Mouse (Mus musculus) hindbrain, embryonic 15.5 days (tissue): ENCODE measurements around the gene Gm43191. TPM values are rescaled to one million over a fixed set of nuclear protein-coding genes. Genes with fewer than 3 reads are reported as not detected.
"Not testable (repeated sequence)": the region's sequence is repeated elsewhere in the genome, so short reads cannot be mapped to it uniquely, and the experiment has no call there.

Experiments used
- ATAC-seq: fragments of 200-750 bp; cut with Nextera tagmentation; 2 replicates; pipeline ENCODE4 v1.8.0; 2017; ENCODE audit warnings: low read depth, moderate number of reproducible peaks, moderate TSS enrichment; ENCODE audit not compliant: low FRiP score
- H3K27ac ChIP-seq: fragments of 300-500 bp; sonication (generic); replicated peaks from 2 replicates; pipeline ENCODE4 v1.5.1; 2015; ENCODE audit warnings: mild to moderate bottlenecking, inconsistent platforms
- H3K27me3 ChIP-seq: fragments of 300-500 bp; sonication (generic); 2 replicates; pipeline ENCODE4 v1.6.1; 2015; ENCODE audit warnings: control low read depth, inconsistent platforms
- H3K36me3 ChIP-seq: fragments of 300-500 bp; sonication (generic); 2 replicates; pipeline ENCODE4 v1.6.1; 2015; ENCODE audit warnings: control low read depth, inconsistent platforms
- H3K4me1 ChIP-seq: fragments of 300-500 bp; sonication (generic); replicated peaks from 2 replicates; pipeline ENCODE4 v1.6.1; 2015; ENCODE audit warnings: control low read depth, inconsistent platforms
- H3K4me2 ChIP-seq: fragments of 300-500 bp; sonication (generic); 2 replicates; pipeline ENCODE4 v1.6.1; 2015; ENCODE audit warnings: moderate library complexity, mild to moderate bottlenecking, inconsistent platforms
- H3K4me3 ChIP-seq: fragments of 300-500 bp; sonication (generic); 2 replicates; pipeline ENCODE4 v1.5.1; 2015; ENCODE audit warnings: mild to moderate bottlenecking, inconsistent platforms
- H3K9ac ChIP-seq: fragments of 300-500 bp; sonication (generic); 2 replicates; pipeline ENCODE4 v1.6.1; 2015; ENCODE audit warnings: inconsistent platforms
- H3K9me3 ChIP-seq: fragments of 300-500 bp; sonication (generic); 2 replicates; pipeline ENCODE4 v1.6.1; 2016; ENCODE audit warnings: control low read depth, inconsistent platforms
- WGBS: fragments of 180-500 bp; shearing (Covaris S2); methylation state at CpG from one replicate; pipeline ENCODE4 v1.1.7; 2015; 5-methylcytosine and 5-hydroxymethylcytosine counted together
- polyA plus RNA-seq: library from polyadenylated mRNA; unstranded; fragments of >200 nt; fragmentation: Nextera tagmentation; extraction: Ambion mirVana; gene quantifications from 2 replicates; pipeline ENCODE4 v1.2.1, GENCODE M21; 2015

Gene Gm43191
- polyA plus RNA-seq, 1 experiment from 2014 or later: not detected

DNA sequence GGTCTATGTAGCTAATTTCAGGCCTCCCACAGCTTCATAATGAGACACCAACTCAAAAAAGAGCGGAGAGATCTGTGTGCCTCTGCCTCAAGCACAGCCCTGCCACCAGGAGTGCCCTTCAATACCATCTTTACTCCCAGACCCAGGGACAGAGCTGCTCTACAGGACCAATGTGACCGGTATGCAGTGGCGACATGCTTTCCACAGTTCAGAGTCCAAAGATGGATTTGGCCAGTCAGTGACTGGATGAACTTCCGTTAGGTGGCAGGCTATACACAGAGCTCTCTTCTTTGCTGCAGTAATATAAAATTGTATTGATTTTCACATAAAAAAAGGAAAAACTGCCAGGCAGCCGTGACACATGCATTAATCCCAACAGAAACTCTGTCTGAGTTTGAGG lies 22.8 kb upstream of the Gm43191 start:
- no peak overlapping the region for H3K4me3 ChIP-seq
- H3K4me2 ChIP-seq: no peak overlapping the region
- no peak overlapping the region for H3K9ac ChIP-seq
- H3K9me3 ChIP-seq: no peaks in the 10 kb centered on the region
- no peak overlapping the region for H3K27ac ChIP-seq
- H3K36me3 ChIP-seq: 0 out of 2 replicates have a peak, but pooled peaks cover 6% of the 10 kb centered on the region
- H3K27me3 ChIP-seq: no peaks in the 10 kb centered on the region
- WGBS: 92% methylated on average over 5 of the region's 5 CpGs
- ATAC-seq: no peak
- no peaks in the 10 kb centered on the region for H3K4me1 ChIP-seq

DNA sequence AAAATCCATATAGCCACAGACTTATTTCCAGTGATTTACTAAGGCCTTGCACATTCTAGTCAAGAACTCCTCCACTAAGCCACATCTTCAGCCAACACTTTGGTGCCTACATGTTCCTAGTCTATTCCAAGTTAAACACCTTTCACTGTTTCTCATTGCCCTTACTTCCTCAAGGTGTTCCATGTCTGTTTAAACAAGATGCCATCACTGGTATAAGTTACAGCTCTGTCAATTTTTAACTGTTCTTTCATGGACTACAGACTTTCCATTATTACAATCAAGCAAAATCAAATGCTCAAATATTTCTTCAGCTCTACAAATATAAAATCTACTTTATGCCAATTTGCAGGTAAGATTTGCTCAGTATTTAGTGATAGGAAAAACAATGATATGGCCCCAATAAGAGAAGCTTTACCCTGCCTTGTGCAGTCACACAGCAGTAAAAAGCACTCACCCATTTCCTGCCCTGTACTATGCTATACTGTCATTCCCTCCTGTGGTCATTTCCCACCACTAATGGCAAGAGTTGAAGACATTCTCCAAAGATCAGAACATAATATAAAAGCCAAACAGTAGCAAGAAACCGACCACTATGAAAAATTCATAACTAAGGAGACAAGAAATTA lies 21.7 kb upstream of the Gm43191 start:
- no peak overlapping the region for H3K9ac ChIP-seq
- no peak overlapping the region for H3K4me2 ChIP-seq
- H3K4me3 ChIP-seq: no peak overlapping the region
- H3K9me3 ChIP-seq: no peaks in the 10 kb centered on the region
- H3K4me1 ChIP-seq: no peaks in the 10 kb centered on the region
- H3K27me3 ChIP-seq: no peaks in the 10 kb centered on the region
- ATAC-seq: no peak
- H3K27ac ChIP-seq: no peak overlapping the region
- H3K36me3 ChIP-seq: 0 out of 2 replicates have a peak, but pooled peaks cover 6% of the 10 kb centered on the region
- 88% methylated on average over 1 of the region's 1 CpGs for WGBS

DNA sequence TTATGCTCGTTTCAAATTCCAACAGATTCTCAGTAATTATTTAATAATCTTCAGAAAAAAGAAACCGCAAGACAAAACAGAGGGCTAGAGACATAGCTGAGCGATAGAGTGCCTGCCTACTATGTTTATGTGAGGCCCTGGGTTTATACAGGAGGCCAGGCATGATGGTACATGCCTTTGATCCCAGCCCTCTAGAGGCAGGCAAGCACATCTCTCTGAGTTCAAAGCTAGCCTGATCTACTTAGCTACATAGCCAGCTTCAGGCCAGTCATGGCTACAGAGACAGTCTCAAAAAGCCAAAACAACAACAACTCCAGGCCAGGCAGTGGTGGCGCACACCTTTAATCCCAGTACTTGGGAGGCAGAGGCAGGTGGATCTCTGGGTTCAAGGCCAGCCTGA lies 20.5 kb upstream of the Gm43191 start:
- 97% methylated on average over 4 of the region's 4 CpGs for WGBS
- no peaks in the 10 kb centered on the region for H3K4me1 ChIP-seq
- no peak for ATAC-seq
- H3K9me3 ChIP-seq: no peaks in the 10 kb centered on the region
- 0 out of 2 replicates have a peak, but pooled peaks cover 1% of the 10 kb centered on the region for H3K36me3 ChIP-seq
- no peak overlapping the region for H3K4me3 ChIP-seq
- no peak overlapping the region for H3K9ac ChIP-seq
- no peak overlapping the region for H3K27ac ChIP-seq
- no peak overlapping the region for H3K4me2 ChIP-seq
- no peaks in the 10 kb centered on the region for H3K27me3 ChIP-seq

DNA sequence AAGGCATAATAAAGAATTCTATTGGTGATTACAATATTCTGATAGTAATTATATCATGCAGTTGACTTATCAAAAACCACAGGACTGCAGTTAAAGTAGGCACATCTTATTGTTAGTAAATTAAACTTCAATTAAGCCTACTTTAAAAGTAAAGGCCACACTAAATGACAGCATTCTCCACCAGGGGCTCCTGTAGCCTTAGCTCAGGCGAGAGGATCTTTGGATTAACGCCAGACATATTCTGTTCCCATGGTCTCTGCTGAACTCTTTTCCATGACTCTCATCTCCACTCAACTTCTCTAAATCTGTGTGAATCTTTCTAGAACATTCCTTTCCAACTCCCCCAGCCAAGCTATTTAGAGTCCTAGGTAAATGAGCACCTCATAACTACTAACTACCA lies 17.7 kb upstream of the Gm43191 start:
- WGBS: 63% methylated on average over 2 of the region's 2 CpGs
- Histone ChIP-seq H3K4me2 (no peak overlapping the region), H3K27ac (no peak overlapping the region), H3K36me3 (no peaks in the 10 kb centered on the region), H3K9me3 (no peaks in the 10 kb centered on the region), H3K4me3 (no peak overlapping the region), H3K9ac (no peak overlapping the region), H3K27me3 (no peaks in the 10 kb centered on the region), H3K4me1 (no peaks in the 10 kb centered on the region)
- no peak for ATAC-seq

DNA sequence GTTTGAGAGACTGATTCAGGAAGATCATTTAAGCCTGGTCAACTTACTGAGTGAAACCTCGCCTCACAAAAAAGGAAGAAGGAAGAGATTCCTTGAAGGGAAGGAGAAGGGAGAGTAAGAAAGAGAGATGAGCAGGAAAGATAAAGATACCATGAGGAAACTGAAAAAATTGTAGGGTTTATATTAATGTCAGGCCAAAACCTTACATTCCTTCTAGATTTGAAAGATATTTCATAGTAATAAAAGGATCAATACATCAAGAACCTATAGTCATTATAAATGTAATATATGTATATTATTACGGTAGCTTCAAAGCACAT lies 14.6 kb upstream of the Gm43191 start:
- 87% methylated on average over 2 of the region's 2 CpGs for WGBS
- no peak for ATAC-seq

DNA sequence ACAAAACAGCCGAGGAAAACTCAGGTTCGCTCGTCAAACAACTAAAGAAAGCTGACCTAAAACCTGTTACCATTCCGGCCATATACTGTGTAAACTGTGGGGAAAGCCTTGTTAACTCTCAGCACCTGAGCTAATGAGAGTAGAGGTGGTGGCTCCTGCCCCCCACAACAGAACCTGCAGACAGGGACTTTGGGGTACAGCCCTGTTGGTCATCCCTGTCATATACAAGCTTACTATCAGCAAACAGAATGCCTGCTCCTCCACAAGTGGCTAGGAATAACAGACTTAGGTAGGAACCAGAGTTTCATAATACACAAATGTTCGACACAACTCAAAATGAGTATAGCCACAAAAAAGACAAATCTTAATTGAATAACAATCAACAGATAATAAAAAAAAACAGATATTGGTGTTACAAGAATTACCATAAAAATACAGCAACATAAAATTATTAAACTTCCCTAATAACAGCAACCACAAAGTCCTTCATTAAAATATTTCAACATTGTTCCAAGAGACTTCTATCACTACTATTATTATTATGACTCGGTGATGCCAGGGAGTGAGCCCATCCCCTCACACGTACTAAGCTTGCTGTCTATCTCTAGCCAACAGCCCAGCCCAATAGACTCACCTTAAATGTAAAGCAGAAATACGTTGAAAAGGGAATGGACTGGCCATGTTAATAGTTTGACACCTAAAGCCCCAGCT lies 14.1 kb upstream of the Gm43191 start:
- Histone ChIP-seq H3K9me3 (no peaks in the 10 kb centered on the region), H3K36me3 (no peaks in the 10 kb centered on the region), H3K27ac (no peak overlapping the region), H3K4me3 (no peak overlapping the region), H3K4me2 (no peak overlapping the region), H3K9ac (no peak overlapping the region), H3K27me3 (no peaks in the 10 kb centered on the region), H3K4me1 (no peaks in the 10 kb centered on the region)
- no peak for ATAC-seq
- WGBS: 93% methylated on average over 8 of the region's 8 CpGs

More for the DNA sequence above, 14.6 kb upstream of the Gm43191 start:
- no peaks in the 10 kb centered on the region for H3K9me3 ChIP-seq
- no peak overlapping the region for H3K4me2 ChIP-seq
- H3K27me3 ChIP-seq: no peaks in the 10 kb centered on the region
- H3K4me3 ChIP-seq: no peak overlapping the region
- H3K27ac ChIP-seq: no peak overlapping the region
- H3K36me3 ChIP-seq: no peaks in the 10 kb centered on the region
- H3K9ac ChIP-seq: no peak overlapping the region
- H3K4me1 ChIP-seq: no peaks in the 10 kb centered on the region

DNA sequence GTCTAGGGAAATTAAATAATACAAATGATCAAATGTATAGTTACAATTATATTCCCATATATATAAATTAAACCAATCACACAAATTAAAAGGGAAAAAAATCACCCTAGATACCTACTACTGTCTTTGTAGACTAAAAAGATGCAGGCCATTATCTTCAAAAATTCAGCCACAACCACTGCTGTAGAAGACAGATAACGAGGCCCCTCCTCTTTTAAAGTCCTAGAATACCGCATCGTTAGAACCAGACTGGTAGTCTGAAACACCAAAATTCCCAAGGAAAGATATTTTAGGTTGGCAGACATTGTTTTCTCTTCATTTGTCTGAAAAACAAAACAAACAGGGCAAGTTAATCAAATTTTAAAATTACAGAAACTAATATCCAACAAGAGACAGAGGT lies 13.3 kb upstream of the Gm43191 start:
- H3K4me2 ChIP-seq: no peak overlapping the region
- no peak overlapping the region for H3K27ac ChIP-seq
- no peaks in the 10 kb centered on the region for H3K27me3 ChIP-seq
- H3K9me3 ChIP-seq: no peaks in the 10 kb centered on the region
- ATAC-seq: no peak
- H3K36me3 ChIP-seq: no peaks in the 10 kb centered on the region
- no peaks in the 10 kb centered on the region for H3K4me1 ChIP-seq
- H3K4me3 ChIP-seq: no peak overlapping the region
- no peak overlapping the region for H3K9ac ChIP-seq
- WGBS: 95% methylated on average over 3 of the region's 3 CpGs

DNA sequence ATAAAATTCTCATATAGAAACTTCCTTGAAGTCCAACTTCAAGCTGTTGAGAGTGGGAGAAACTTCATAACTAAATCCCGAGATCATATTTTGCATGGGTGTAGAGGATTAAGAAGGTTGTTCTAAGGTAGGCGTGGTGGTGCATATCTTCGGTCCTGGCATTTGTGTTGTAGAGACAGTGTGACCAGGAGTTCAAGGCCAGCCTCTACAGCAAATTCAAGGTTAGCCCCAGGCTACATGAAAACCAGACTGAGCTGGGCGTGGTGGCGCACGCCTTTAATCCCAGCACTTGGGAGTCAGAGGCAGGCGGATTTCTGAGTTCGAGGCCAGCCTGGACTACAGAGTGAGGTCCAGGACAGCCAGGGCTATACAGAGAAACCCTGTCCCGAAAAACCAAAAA lies 16.8 kb downstream of the Gm43191 start:
- not testable (repeated sequence) for ATAC-seq

DNA sequence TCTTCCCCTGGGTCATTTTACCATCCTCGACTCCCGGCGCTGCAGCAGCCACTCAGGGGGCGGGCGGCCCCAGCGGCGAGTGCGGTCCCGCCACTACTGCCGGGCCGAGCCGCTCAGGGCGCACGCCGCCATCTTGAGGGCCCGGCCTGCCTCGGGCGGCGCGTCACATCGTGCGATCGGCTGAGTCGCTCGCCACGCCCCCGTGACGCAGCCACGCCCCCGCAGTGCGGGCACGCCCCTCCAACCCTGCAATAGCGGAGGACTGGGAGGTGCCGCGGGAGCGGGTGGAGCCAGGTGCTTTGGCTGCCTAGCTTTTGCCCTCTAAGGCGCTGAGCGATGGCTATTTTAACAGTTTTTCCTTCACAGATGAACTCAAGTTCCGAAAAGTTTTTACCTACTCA lies 18.6 kb downstream of the Gm43191 start, which contains the start of gene Mfsd14a:
Gene Mfsd14a (minus strand): TSS at position 215 of the 401 bp plus-strand sequence.
- H3K36me3 ChIP-seq: no peaks in the 10 kb centered on the region
- peak within 1 kb of the TSS; percentile 95 for H3K9ac ChIP-seq
- peak within 1 kb of the TSS; percentile 95 for H3K27ac ChIP-seq
- H3K27me3 ChIP-seq: no peaks in the 10 kb centered on the region
- WGBS: under 1% methylated on average over 39 of the region's 39 CpGs
- peak within 1 kb of the TSS; percentile 60 for H3K4me2 ChIP-seq
- H3K4me3 ChIP-seq: peak within 1 kb of the TSS; percentile 92
- H3K9me3 ChIP-seq: no peaks in the 10 kb centered on the region
- peaks cover 37% of the 10 kb centered on the region for H3K4me1 ChIP-seq
- ATAC-seq: peak; percentile 99

More for the DNA sequence above, 16.8 kb downstream of the Gm43191 start:
- not testable (repeated sequence) for H3K36me3 ChIP-seq, H3K4me3 ChIP-seq, H3K9ac ChIP-seq, H3K9me3 ChIP-seq, H3K4me2 ChIP-seq, H3K27ac ChIP-seq, H3K27me3 ChIP-seq
- H3K4me1 ChIP-seq: peaks cover 24% of the 10 kb centered on the region
- 96% methylated on average over 9 of the region's 9 CpGs for WGBS

DNA sequence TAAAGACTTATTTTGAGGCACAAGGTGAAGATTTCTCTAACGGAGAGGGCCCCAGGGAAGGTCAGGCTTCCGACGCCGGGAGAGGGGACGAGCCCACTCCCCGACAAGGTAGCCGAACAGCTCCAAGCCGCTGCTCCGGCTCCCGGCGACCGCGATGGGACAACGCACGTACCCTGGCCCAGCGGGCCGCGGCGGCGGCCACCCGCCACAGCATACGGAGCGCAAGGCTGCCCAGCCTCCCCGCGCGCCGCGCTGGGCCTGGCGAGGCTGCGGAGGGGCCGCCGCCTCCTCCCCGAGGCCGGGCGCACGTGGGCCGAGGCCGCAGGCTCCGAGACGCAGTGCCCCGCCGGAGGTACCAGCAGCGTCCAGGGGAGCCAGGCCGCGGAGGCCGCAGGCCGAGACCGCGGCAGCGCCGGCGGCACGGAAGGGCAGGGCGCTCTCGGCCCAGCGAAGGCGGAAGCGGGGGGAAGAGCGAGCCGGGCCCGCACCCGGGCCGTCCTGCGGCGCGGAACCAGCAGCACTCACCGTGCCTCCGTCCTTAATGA lies 19.1 kb downstream of the Gm43191 start:
- Histone ChIP-seq H3K27me3 (no peaks in the 10 kb centered on the region), H3K9me3 (no peaks in the 10 kb centered on the region), H3K9ac (peak overlapping the region; percentile 95), H3K4me2 (peak overlapping the region; percentile 60), H3K36me3 (no peaks in the 10 kb centered on the region), H3K4me1 (peaks cover 39% of the 10 kb centered on the region), H3K4me3 (peak overlapping the region; percentile 92), H3K27ac (peak overlapping the region; percentile 95)
- peak; percentile 94 for ATAC-seq
- under 1% methylated on average over 64 of the region's 68 CpGs for WGBS

DNA sequence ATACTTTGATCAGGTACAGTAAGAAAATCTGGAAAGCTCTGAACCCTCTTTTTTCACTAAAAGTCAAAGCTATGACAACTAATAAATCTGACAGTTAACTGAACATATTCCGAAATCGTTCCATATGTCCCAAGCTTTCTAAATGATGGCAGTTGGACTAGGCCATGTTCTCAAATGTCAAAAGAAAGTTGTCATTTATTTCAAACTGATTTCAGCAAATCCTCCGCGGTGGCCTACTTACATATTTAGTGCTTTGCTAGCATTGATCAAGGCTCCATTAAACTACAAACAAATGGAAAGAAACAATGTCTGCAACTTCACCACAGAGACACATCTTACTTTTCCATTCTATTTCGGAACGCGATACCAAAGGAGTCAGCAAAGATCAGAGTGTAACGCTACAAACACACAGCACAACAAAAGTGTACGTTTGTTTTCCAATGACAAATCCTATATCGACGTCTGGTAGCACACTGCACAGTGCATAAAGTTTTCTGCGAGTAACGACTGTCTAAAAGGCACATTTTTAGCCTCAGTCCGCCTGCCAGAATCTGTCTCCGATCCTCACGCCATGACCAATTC lies 19.7 kb downstream of the Gm43191 start:
- no peaks in the 10 kb centered on the region for H3K36me3 ChIP-seq
- H3K9ac ChIP-seq: peak overlapping the region; percentile 95
- no peaks in the 10 kb centered on the region for H3K9me3 ChIP-seq
- WGBS: 7% methylated on average over 16 of the region's 16 CpGs
- no peak for ATAC-seq
- no peaks in the 10 kb centered on the region for H3K27me3 ChIP-seq
- H3K4me1 ChIP-seq: peaks cover 44% of the 10 kb centered on the region
- H3K4me3 ChIP-seq: peak overlapping the region; percentile 92
- H3K27ac ChIP-seq: peak overlapping the region; percentile 95
- peak overlapping the region; percentile 60 for H3K4me2 ChIP-seq

DNA sequence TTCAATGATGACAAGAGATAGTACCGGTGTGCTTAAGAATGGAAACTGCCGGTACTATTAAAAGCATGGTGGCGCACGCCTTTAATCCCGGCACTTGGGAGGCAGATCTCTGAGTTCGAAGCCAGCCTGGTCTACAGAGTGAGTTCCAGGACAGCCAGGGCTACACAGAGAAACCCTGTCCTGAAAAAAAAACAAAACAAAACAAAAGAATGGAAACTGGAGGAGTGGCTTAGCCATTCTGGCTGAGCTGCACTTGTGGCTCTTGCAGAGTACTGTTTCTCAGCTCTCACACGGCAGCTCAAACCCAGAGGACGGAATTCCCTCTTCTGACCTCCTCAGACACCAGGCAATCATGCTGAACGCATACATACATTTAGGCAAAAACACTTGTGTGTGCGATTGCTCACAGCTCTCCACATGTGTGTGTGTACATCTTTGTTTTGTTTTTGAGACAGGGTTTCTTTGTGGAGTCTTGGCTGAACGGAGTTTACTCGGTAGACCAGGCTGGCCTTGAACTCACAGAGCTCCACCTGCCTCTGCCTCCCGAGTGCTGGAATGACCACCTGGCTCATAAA lies 21.1 kb downstream of the Gm43191 start:
- no peaks in the 10 kb centered on the region for H3K9me3 ChIP-seq
- peaks cover 44% of the 10 kb centered on the region for H3K4me1 ChIP-seq
- no peak overlapping the region for H3K9ac ChIP-seq
- H3K36me3 ChIP-seq: no peaks in the 10 kb centered on the region
- H3K4me3 ChIP-seq: no peak overlapping the region
- WGBS: 84% methylated on average over 13 of the region's 13 CpGs
- ATAC-seq: no peak
- H3K27ac ChIP-seq: no peak overlapping the region
- H3K4me2 ChIP-seq: peak overlapping the region; percentile 60
- no peaks in the 10 kb centered on the region for H3K27me3 ChIP-seq
